9 mouse cellular contexts compared by ENCODE assay signal in genomic region chr7:142967414-142967883, GRCm38 (mm10). TPM values are rescaled to one million over a fixed set of nuclear protein-coding genes. Genes with fewer than 3 reads are reported as not detected.
A peak's percentile ranks its signal among the peaks of the same experiment; 100 is the strongest.
DNase-seq lines count a peak whose midpoint lies in the region; ATAC-seq and TF ChIP-seq lines count a peak whose summit lies in the region.
"Had no signal": no experiment of that assay in that cellular context is flagged by ENCODE, and none has a peak within 500 bp of the region (broad histone marks: within the 10 kb centered on the region; RNA-seq: fewer than 3 reads in every experiment).

No protein-coding gene starts in this region.

- no peak for TF ChIP-seq CTCF in intestine, postnatal 0 days (IDR thresholded peaks at IDR 0.05; ENCODE audit: low read depth)

- intact Hi-C loops in gastrocnemius, postnatal 14 days (cut with DNase I; ENCODE audit: low total_unique reads) = no loop called here

- WGBS in forebrain, embryonic 16.5 days = 0% methylated on average over 36 of the region's 36 CpGs
- under 1% methylated on average over 36 of the region's 36 CpGs for WGBS in intestine, postnatal 0 days

- peaks cover 22% of the 10 kb centered on the region for H3K4me1 ChIP-seq in forebrain, embryonic 16.5 days (replicated peaks; ENCODE audit: control insufficient read depth, insufficient read depth, low read length)
- peaks cover 6% of the 10 kb centered on the region; the same call in 1 of the 2 replicates for H3K4me1 ChIP-seq in intestine, postnatal 0 days (replicated peaks; ENCODE audit: control insufficient read depth, insufficient read depth, low read length)

- DNase-seq in gastrocnemius, postnatal 14 days = peak; percentile 25
- no peak for DNase-seq in gastrocnemius, adult 8-10 months (ENCODE audit: low spot score in 2 of 2)
- peak; percentile 74 for DNase-seq in adrenal gland, postnatal 10 days
- peak; percentile 43 for DNase-seq in lung, postnatal 14 days
- peak; percentile 56 for DNase-seq in testis, postnatal 10 days (ENCODE audit: low spot score)
- no peak for DNase-seq in layer of hippocampus, adult 9-11 months

- peak overlapping the region; percentile 85 for H3K4me2 ChIP-seq in forebrain, embryonic 16.5 days (ENCODE audit: low read length)
- peak overlapping the region; percentile 89 for H3K4me2 ChIP-seq in intestine, postnatal 0 days (replicated peaks; ENCODE audit: low read depth)

- peak; percentile 26 for ATAC-seq in forebrain, embryonic 16.5 days
- peak; percentile 67 for ATAC-seq in intestine, postnatal 0 days

- peak overlapping the region; percentile 50; the same call in 1 of the 2 replicates for H3K9ac ChIP-seq in forebrain, embryonic 16.5 days (replicated peaks; ENCODE audit: low read depth, low read length)
- H3K9ac ChIP-seq in intestine, postnatal 0 days (ENCODE audit: low read depth, low read length) = no peak overlapping the region

- no peak overlapping the region for H3K27ac ChIP-seq in forebrain, embryonic 16.5 days (ENCODE audit: low read length)
- peak overlapping the region; percentile 2; the same call in 1 of the 2 replicates for H3K27ac ChIP-seq in intestine, postnatal 0 days (ENCODE audit: low read depth, low read length)

- peak overlapping the region; percentile 52 for H3K4me3 ChIP-seq in forebrain, embryonic 16.5 days (replicated peaks; ENCODE audit: low read length)
- H3K4me3 ChIP-seq in intestine, postnatal 0 days (ENCODE audit: low read depth, low read length) = peak overlapping the region; percentile 39

- H3K9me3 ChIP-seq in forebrain, embryonic 16.5 days (ENCODE audit: control insufficient read depth, low read length) = no peaks in the 10 kb centered on the region
- no peaks in the 10 kb centered on the region for H3K9me3 ChIP-seq in intestine, postnatal 0 days (ENCODE audit: control insufficient read depth)

- peaks cover 63% of the 10 kb centered on the region for H3K27me3 ChIP-seq in forebrain, embryonic 16.5 days (replicated peaks; ENCODE audit: control insufficient read depth, insufficient read depth, low read length)
- H3K27me3 ChIP-seq in intestine, postnatal 0 days (replicated peaks; ENCODE audit: control insufficient read depth, insufficient read depth, low read length) = peaks cover 47% of the 10 kb centered on the region

- no peaks in the 10 kb centered on the region for H3K36me3 ChIP-seq in forebrain, embryonic 16.5 days (ENCODE audit: control insufficient read depth, insufficient read depth)
- no peaks in the 10 kb centered on the region for H3K36me3 ChIP-seq in intestine, postnatal 0 days (ENCODE audit: control insufficient read depth, insufficient read depth)

RNA-seq across cellular contexts. Expression of gene Ascl2, which starts 1.6 kb away (rescaled TPM):
- total RNA-seq in gastrocnemius, postnatal 14 days (2021) = not detected
- total RNA-seq in gastrocnemius, adult 8-10 months (2022) = not detected
- total RNA-seq in adrenal gland, postnatal 10 days (2021) = under 1 TPM in 1 of 2 experiments, not detected in 1; 0.24 TPM
- 0.40 and 0.98 TPM in 2 replicates for polyA plus RNA-seq in forebrain, embryonic 16.5 days (2015; fragmentation: Nextera tagmentation; extraction: Ambion mirVana)
- polyA plus RNA-seq in intestine, postnatal 0 days (2015; fragmentation: Nextera tagmentation; extraction: Ambion mirVana) = 5.4 and 6.8 TPM in 2 replicates
- total RNA-seq: MEL had no signal

RNA-seq across cellular contexts. Expression of gene Th, which starts 36.5 kb away (rescaled TPM):
- total RNA-seq in gastrocnemius, postnatal 14 days (2021) = under 1 TPM; 0.24 to 0.49 TPM
- total RNA-seq in gastrocnemius, adult 8-10 months (2022) = under 1 TPM in 1 of 4 experiments, not detected in 3; 0.31 TPM
- 100 to 1,000 TPM; 403 to 460 TPM for total RNA-seq in adrenal gland, postnatal 10 days (2021)
- 6.4 TPM in 2 replicates for polyA plus RNA-seq in forebrain, embryonic 16.5 days (2015; fragmentation: Nextera tagmentation; extraction: Ambion mirVana)
- polyA plus RNA-seq in intestine, postnatal 0 days (2015; fragmentation: Nextera tagmentation; extraction: Ambion mirVana) = 0.55 and 0.78 TPM in 2 replicates
- total RNA-seq: MEL had no signal

RNA-seq across cellular contexts. Expression of gene Tspan32, which starts 37.4 kb away (rescaled TPM):
- under 1 TPM; 0.22 to 0.47 TPM for total RNA-seq in gastrocnemius, postnatal 14 days (2021)
- total RNA-seq in gastrocnemius, adult 8-10 months (2022) = under 1 TPM in 2 of 4 experiments, not detected in 2; 0.27 to 0.56 TPM
- total RNA-seq in adrenal gland, postnatal 10 days (2021) = 1 to 10 TPM; 2.2 to 3.4 TPM
- 0.32 and 0.53 TPM in 2 replicates for polyA plus RNA-seq in forebrain, embryonic 16.5 days (2015; fragmentation: Nextera tagmentation; extraction: Ambion mirVana)
- polyA plus RNA-seq in intestine, postnatal 0 days (2015; fragmentation: Nextera tagmentation; extraction: Ambion mirVana) = 0.74 and 0.77 TPM in 2 replicates

Comparison
In these comparisons a context has a peak if more than half of its experiments do, and no peak if none do; other contexts are left out.
1. DNase-seq: peak in gastrocnemius, postnatal 14 days (single experiment), adrenal gland, postnatal 10 days (single experiment), lung, postnatal 14 days (single experiment) and testis, postnatal 10 days (single experiment); none in gastrocnemius, adult 8-10 months (0 of 2) and layer of hippocampus, adult 9-11 months (single experiment).
2. RNA of gene Th, which starts 36.5 kb away (total RNA-seq): 403 to 460 TPM in adrenal gland, postnatal 10 days; 0.24 to 0.49 TPM in gastrocnemius, postnatal 14 days and 0.31 TPM in gastrocnemius, adult 8-10 months; every median in the first group is over 100 times any median in the second.